Mouse (Mus musculus) bone marrow, adult 2 months (tissue): ENCODE results near the gene Psmd6.

ENCODE experiments used
- CTCF ChIP-seq: fragments of 200-500 bp; IDR thresholded peaks from 2 replicates; pipeline ENCODE4 v1.5.1; 2011; ENCODE audit warnings: low read length, control low read depth; ENCODE audit not compliant: control insufficient read depth, insufficient read depth
- POLR2A ChIP-seq: fragments of 200-500 bp; IDR thresholded peaks from 2 replicates; pipeline ENCODE4 v1.6.1; 2011; ENCODE audit warnings: low read depth, mild to moderate bottlenecking, control low read depth, low read length, borderline replicate concordance; ENCODE audit not compliant: control insufficient read depth

GRCm38 (mm10) chr14:14065142-14065498, 55.7 kb downstream of the Psmd6 start:
- TF ChIP-seq CTCF, result no peak
- no peak for TF ChIP-seq POLR2A
